Mouse (Mus musculus): ENCODE data around the gene Nrxn3. TPM values are rescaled to one million over a fixed set of nuclear protein-coding genes. Genes with fewer than 3 reads are reported as not detected.
A peak's percentile ranks its signal among the peaks of the same experiment; 100 is the strongest.

Gene Nrxn3
- polyA plus RNA-seq, 1 experiment from 2014 or later = 5.2 TPM

- ATAC-seq (ENCODE audit: low FRiP score, low TSS enrichment) = no peak
- H3K4me1 ChIP-seq (ENCODE audit: control insufficient read depth, insufficient read depth, low read length) = no peaks in the 10 kb centered on the region
- H3K4me3 ChIP-seq (ENCODE audit: low read length) = no peak overlapping the region
- H3K4me2 ChIP-seq (replicated peaks; ENCODE audit: low read depth, low read length) = no peak overlapping the region
- no peaks in the 10 kb centered on the region for H3K9me3 ChIP-seq (ENCODE audit: control insufficient read depth, low read length)
- H3K9ac ChIP-seq (ENCODE audit: low read depth, low read length) = no peak overlapping the region
- WGBS = 89% methylated on average over 2 of the region's 2 CpGs
- H3K27me3 ChIP-seq (ENCODE audit: control insufficient read depth, insufficient read depth, low read length) = no peaks in the 10 kb centered on the region
- H3K27ac ChIP-seq (ENCODE audit: low read depth, low read length) = no peak overlapping the region
- H3K36me3 ChIP-seq (ENCODE audit: control insufficient read depth, insufficient read depth, low read length) = no peaks in the 10 kb centered on the region
Measured at GRCm38 (mm10) chr12:89829927-89830326, 1107.3 kb downstream of the Nrxn3 start.

- Histone ChIP-seq H3K9me3 (ENCODE audit: control insufficient read depth, low read length) (no peaks in the 10 kb centered on the region), H3K9ac (ENCODE audit: low read depth, low read length) (no peak overlapping the region), H3K4me3 (ENCODE audit: low read length) (no peak overlapping the region), H3K27ac (ENCODE audit: low read depth, low read length) (no peak overlapping the region), H3K36me3 (ENCODE audit: control insufficient read depth, insufficient read depth, low read length) (no peaks in the 10 kb centered on the region), H3K4me2 (replicated peaks; ENCODE audit: low read depth, low read length) (no peak overlapping the region), H3K4me1 (ENCODE audit: control insufficient read depth, insufficient read depth, low read length) (no peaks in the 10 kb centered on the region), H3K27me3 (ENCODE audit: control insufficient read depth, insufficient read depth, low read length) (no peaks in the 10 kb centered on the region)
- 85% methylated on average over 5 of the region's 5 CpGs for WGBS
- ATAC-seq (ENCODE audit: low FRiP score, low TSS enrichment) = no peak
Measured at GRCm38 (mm10) chr12:89830350-89830749, 1107.7 kb downstream of the Nrxn3 start.

GRCm38 (mm10) chr12:89831300-89831699 lies 1108.6 kb downstream of the Nrxn3 start:
- Histone ChIP-seq H3K9ac (ENCODE audit: low read depth, low read length) (no peak overlapping the region), H3K36me3 (ENCODE audit: control insufficient read depth, insufficient read depth, low read length) (no peaks in the 10 kb centered on the region), H3K9me3 (ENCODE audit: control insufficient read depth, low read length) (no peaks in the 10 kb centered on the region), H3K4me3 (ENCODE audit: low read length) (no peak overlapping the region), H3K27me3 (ENCODE audit: control insufficient read depth, insufficient read depth, low read length) (no peaks in the 10 kb centered on the region), H3K27ac (ENCODE audit: low read depth, low read length) (no peak overlapping the region), H3K4me2 (replicated peaks; ENCODE audit: low read depth, low read length) (no peak overlapping the region), H3K4me1 (ENCODE audit: control insufficient read depth, insufficient read depth, low read length) (no peaks in the 10 kb centered on the region)
- 34% methylated on average over 6 of the region's 6 CpGs for WGBS
- ATAC-seq (ENCODE audit: low FRiP score, low TSS enrichment) = peak; percentile 72

GRCm38 (mm10) chr12:89836271-89836670 lies 1113.6 kb downstream of the Nrxn3 start:
- no peaks in the 10 kb centered on the region for H3K36me3 ChIP-seq (ENCODE audit: control insufficient read depth, insufficient read depth, low read length)

GRCm38 (mm10) chr12:89842861-89843260 lies 1120.2 kb downstream of the Nrxn3 start:
- H3K27ac ChIP-seq (ENCODE audit: low read depth, low read length) = no peak overlapping the region
- WGBS = 89% methylated on average over 1 of the region's 1 CpGs
- H3K4me2 ChIP-seq (replicated peaks; ENCODE audit: low read depth, low read length) = no peak overlapping the region
- H3K36me3 ChIP-seq (ENCODE audit: control insufficient read depth, insufficient read depth, low read length) = no peaks in the 10 kb centered on the region
- no peak overlapping the region for H3K4me3 ChIP-seq (ENCODE audit: low read length)
- no peaks in the 10 kb centered on the region for H3K4me1 ChIP-seq (ENCODE audit: control insufficient read depth, insufficient read depth, low read length)
- no peaks in the 10 kb centered on the region for H3K27me3 ChIP-seq (ENCODE audit: control insufficient read depth, insufficient read depth, low read length)
- H3K9me3 ChIP-seq (ENCODE audit: control insufficient read depth, low read length) = no peaks in the 10 kb centered on the region
- no peak overlapping the region for H3K9ac ChIP-seq (ENCODE audit: low read depth, low read length)
- ATAC-seq (ENCODE audit: low FRiP score, low TSS enrichment) = no peak

More at GRCm38 (mm10) chr12:89836271-89836670, 1113.6 kb downstream of the Nrxn3 start:
- no peak overlapping the region for H3K9ac ChIP-seq (ENCODE audit: low read depth, low read length)
- H3K4me2 ChIP-seq (replicated peaks; ENCODE audit: low read depth, low read length) = no peak overlapping the region
- H3K9me3 ChIP-seq (ENCODE audit: control insufficient read depth, low read length) = no peaks in the 10 kb centered on the region
- no peaks in the 10 kb centered on the region for H3K27me3 ChIP-seq (ENCODE audit: control insufficient read depth, insufficient read depth, low read length)
- no peak for ATAC-seq (ENCODE audit: low FRiP score, low TSS enrichment)
- 64% methylated on average over 3 of the region's 3 CpGs for WGBS
- no peak overlapping the region for H3K4me3 ChIP-seq (ENCODE audit: low read length)
- no peak overlapping the region for H3K27ac ChIP-seq (ENCODE audit: low read depth, low read length)
- no peaks in the 10 kb centered on the region for H3K4me1 ChIP-seq (ENCODE audit: control insufficient read depth, insufficient read depth, low read length)

- H3K9me3 ChIP-seq (ENCODE audit: control insufficient read depth, low read length) = no peaks in the 10 kb centered on the region
- no peak overlapping the region for H3K9ac ChIP-seq (ENCODE audit: low read depth, low read length)
- H3K36me3 ChIP-seq (ENCODE audit: control insufficient read depth, insufficient read depth, low read length) = no peaks in the 10 kb centered on the region
- no peak for ATAC-seq (ENCODE audit: low FRiP score, low TSS enrichment)
- no peak overlapping the region for H3K4me3 ChIP-seq (ENCODE audit: low read length)
- H3K27ac ChIP-seq (ENCODE audit: low read depth, low read length) = no peak overlapping the region
- WGBS = 72% methylated on average over 1 of the region's 1 CpGs
- no peaks in the 10 kb centered on the region for H3K27me3 ChIP-seq (ENCODE audit: control insufficient read depth, insufficient read depth, low read length)
- H3K4me1 ChIP-seq (ENCODE audit: control insufficient read depth, insufficient read depth, low read length) = no peaks in the 10 kb centered on the region
- H3K4me2 ChIP-seq (replicated peaks; ENCODE audit: low read depth, low read length) = no peak overlapping the region
Measured at GRCm38 (mm10) chr12:89848116-89848515, 1125.4 kb downstream of the Nrxn3 start.

GRCm38 (mm10) chr12:89854355-89854754 lies 1131.7 kb downstream of the Nrxn3 start:
- Histone ChIP-seq H3K4me1 (ENCODE audit: control insufficient read depth, insufficient read depth, low read length) (no peaks in the 10 kb centered on the region), H3K36me3 (ENCODE audit: control insufficient read depth, insufficient read depth, low read length) (no peaks in the 10 kb centered on the region), H3K4me2 (replicated peaks; ENCODE audit: low read depth, low read length) (no peak overlapping the region), H3K9me3 (ENCODE audit: control insufficient read depth, low read length) (no peaks in the 10 kb centered on the region), H3K27me3 (ENCODE audit: control insufficient read depth, insufficient read depth, low read length) (no peaks in the 10 kb centered on the region), H3K27ac (ENCODE audit: low read depth, low read length) (no peak overlapping the region), H3K9ac (ENCODE audit: low read depth, low read length) (no peak overlapping the region), H3K4me3 (ENCODE audit: low read length) (no peak overlapping the region)
- WGBS = 33% methylated on average over 4 of the region's 4 CpGs
- ATAC-seq (ENCODE audit: low FRiP score, low TSS enrichment) = no peak

- H3K36me3 ChIP-seq (ENCODE audit: control insufficient read depth, insufficient read depth, low read length) = no peaks in the 10 kb centered on the region
- H3K9me3 ChIP-seq (ENCODE audit: control insufficient read depth, low read length) = no peaks in the 10 kb centered on the region
- no peak overlapping the region for H3K9ac ChIP-seq (ENCODE audit: low read depth, low read length)
- no peak overlapping the region for H3K4me2 ChIP-seq (replicated peaks; ENCODE audit: low read depth, low read length)
- H3K4me1 ChIP-seq (ENCODE audit: control insufficient read depth, insufficient read depth, low read length) = no peaks in the 10 kb centered on the region
- H3K4me3 ChIP-seq (ENCODE audit: low read length) = no peak overlapping the region
- no peak for ATAC-seq (ENCODE audit: low FRiP score, low TSS enrichment)
- no peak overlapping the region for H3K27ac ChIP-seq (ENCODE audit: low read depth, low read length)
- no peaks in the 10 kb centered on the region for H3K27me3 ChIP-seq (ENCODE audit: control insufficient read depth, insufficient read depth, low read length)
Measured at GRCm38 (mm10) chr12:89867124-89867523, 1144.4 kb downstream of the Nrxn3 start.

- no peak overlapping the region for H3K27ac ChIP-seq (ENCODE audit: low read depth, low read length)
- 71% methylated on average over 8 of the region's 8 CpGs for WGBS
- no peaks in the 10 kb centered on the region for H3K9me3 ChIP-seq (ENCODE audit: control insufficient read depth, low read length)
- H3K27me3 ChIP-seq (ENCODE audit: control insufficient read depth, insufficient read depth, low read length) = no peaks in the 10 kb centered on the region
- no peak overlapping the region for H3K4me2 ChIP-seq (replicated peaks; ENCODE audit: low read depth, low read length)
- no peak for ATAC-seq (ENCODE audit: low FRiP score, low TSS enrichment)
- H3K4me1 ChIP-seq (ENCODE audit: control insufficient read depth, insufficient read depth, low read length) = no peaks in the 10 kb centered on the region
- H3K9ac ChIP-seq (ENCODE audit: low read depth, low read length) = no peak overlapping the region
- no peak overlapping the region for H3K4me3 ChIP-seq (ENCODE audit: low read length)
- H3K36me3 ChIP-seq (ENCODE audit: control insufficient read depth, insufficient read depth, low read length) = no peaks in the 10 kb centered on the region
Measured at GRCm38 (mm10) chr12:89882617-89883370, 1160.1 kb downstream of the Nrxn3 start.

Data from kidney, embryonic 14.5 days (tissue).